Comparison of ENCODE assay signal across 22 mouse cellular contexts in genomic region chr10:31456806-31457205, GRCm38 (mm10). TPM values are rescaled to one million over a fixed set of nuclear protein-coding genes. Genes with fewer than 3 reads are reported as not detected.
DNase-seq lines count a peak whose midpoint lies in the region; ATAC-seq and TF ChIP-seq lines count a peak whose summit lies in the region.
"Had no signal": no experiment of that assay in that cellular context is flagged by ENCODE, and none has a peak within 500 bp of the region (broad histone marks: within the 10 kb centered on the region; RNA-seq: fewer than 3 reads in every experiment).

No protein-coding gene starts in this region.

- TF ChIP-seq EP300 in ES-Bruce4 (IDR thresholded peaks at IDR 0.05; ENCODE audit: insufficient read depth, low read depth, low read length) = peak; percentile 93

- no peak for TF ChIP-seq POLR2A in ES-Bruce4 (IDR thresholded peaks at IDR 0.05; ENCODE audit: insufficient read depth, low read length)

- WGBS in forebrain, embryonic 11.5 days = 31% methylated on average over 1 of the region's 1 CpGs

- H3K36me3 ChIP-seq in ES-Bruce4 (ENCODE audit: control insufficient read depth, insufficient read depth, low read length, poor library complexity, severe bottlenecking) (no peaks in the 10 kb centered on the region), ES-E14 (ENCODE audit: control insufficient read depth, insufficient read depth, low read length, poor library complexity, severe bottlenecking) (no peaks in the 10 kb centered on the region; the same call in 1 of the 2 replicates)
- H3K36me3 ChIP-seq in forebrain, embryonic 11.5 days (ENCODE audit: control insufficient read depth, insufficient read depth, low read length) = no peaks in the 10 kb centered on the region
- H3K36me3 ChIP-seq: embryonic facial prominence, embryonic 10.5 days; embryonic facial prominence, embryonic 12.5 days; forebrain, embryonic 12.5 days had no signal

- H3K27ac ChIP-seq in ES-Bruce4 (ENCODE audit: insufficient read depth, low read length) = peak overlapping the region; percentile 74; the same call in 1 of the 2 replicates
- H3K27ac ChIP-seq in ES-E14 (ENCODE audit: insufficient read depth, low read depth, low read length, poor library complexity, severe bottlenecking) = peak overlapping the region; percentile 80; the same call in 1 of the 2 replicates
- no peak overlapping the region for H3K27ac ChIP-seq in forebrain, embryonic 11.5 days (ENCODE audit: low read depth, low read length)
- H3K27ac ChIP-seq: embryonic facial prominence, embryonic 10.5 days; embryonic facial prominence, embryonic 12.5 days; forebrain, embryonic 12.5 days had no signal

- H3K9me3 ChIP-seq in ES-Bruce4 (replicated peaks; ENCODE audit: control insufficient read depth, insufficient read depth, low read length, poor library complexity, severe bottlenecking) = no peaks in the 10 kb centered on the region
- no peaks in the 10 kb centered on the region for H3K9me3 ChIP-seq in ES-E14 (ENCODE audit: control insufficient read depth, insufficient read depth, low read depth, low read length)
- no peaks in the 10 kb centered on the region for H3K9me3 ChIP-seq in forebrain, embryonic 11.5 days (ENCODE audit: control insufficient read depth, low read length)
- H3K9me3 ChIP-seq: embryonic facial prominence, embryonic 10.5 days; embryonic facial prominence, embryonic 12.5 days; forebrain, embryonic 12.5 days had no signal

- H3K4me3 ChIP-seq in ES-Bruce4 (ENCODE audit: low read depth, low read length) (no peak overlapping the region), ES-E14 (ENCODE audit: insufficient read depth in 1 of 2, low read depth in 1 of 2, low read length in 2 of 2, poor library complexity in 1 of 2, severe bottlenecking in 1 of 2) (no peak overlapping the region)
- H3K4me3 ChIP-seq in forebrain, embryonic 11.5 days (ENCODE audit: low read depth, low read length) = no peak overlapping the region
- H3K4me3 ChIP-seq: embryonic facial prominence, embryonic 10.5 days; embryonic facial prominence, embryonic 12.5 days; forebrain, embryonic 12.5 days had no signal

- DNase-seq in ES-E14 (ENCODE audit: low read depth, low spot score) (peak; percentile 59), ZHBTc4 (ENCODE audit: low read depth, low spot score) (peak; percentile 88)
- DNase-seq in forebrain, embryonic 11.5 days (ENCODE audit: low spot score) = no peak
- DNase-seq in frontal cortex, postnatal 10 days (ENCODE audit: low spot score in 2 of 2) = no peak
- DNase-seq: adrenal gland, adult 2 months; adrenal gland, postnatal 10 days; adrenal gland, postnatal 25 days; B cell, adult 2 months; cerebellum, adult 11-12 months; cerebellum, adult 2 months; cerebellum, adult 9-10 months; cerebellum, postnatal 10 days; cerebellum, postnatal 25 days had no signal

- no peak for ATAC-seq in forebrain, embryonic 11.5 days (replicated peaks; ENCODE audit: low FRiP score)
- ATAC-seq: CD4-positive, CD25-positive, alpha-beta regulatory T cell, adult 4 months; forebrain, embryonic 14.5 days; forebrain, embryonic 16.5 days had no signal

- no peak overlapping the region for H3K4me2 ChIP-seq in forebrain, embryonic 11.5 days (ENCODE audit: low read depth, low read length, severe bottlenecking)
- H3K4me2 ChIP-seq: embryonic facial prominence, embryonic 12.5 days; forebrain, embryonic 12.5 days had no signal

- no peak for TF ChIP-seq CTCF in ES-Bruce4 (IDR thresholded peaks at IDR 0.05; ENCODE audit: low read depth, low read length)

- peaks cover 4% of the 10 kb centered on the region for H3K4me1 ChIP-seq in ES-Bruce4 (ENCODE audit: control insufficient read depth, insufficient read depth, low read length)
- peaks cover 2 to 13% of the 10 kb centered on the region in 2 experiments; a peak in 3 of 4 replicates for H3K4me1 ChIP-seq in ES-E14 (ENCODE audit: control insufficient read depth in 2 of 2, insufficient read depth in 2 of 2, low read length in 2 of 2, poor library complexity in 1 of 2)
- H3K4me1 ChIP-seq in forebrain, embryonic 11.5 days (replicated peaks; ENCODE audit: control insufficient read depth, insufficient read depth, low read length) = no peaks in the 10 kb centered on the region
- H3K4me1 ChIP-seq: embryonic facial prominence, embryonic 10.5 days; embryonic facial prominence, embryonic 12.5 days; forebrain, embryonic 12.5 days had no signal

- in situ Hi-C loops in ES-E14 (cut with MboI; ENCODE audit: low sequenced_read_pairs in 2 of 2, unreplicated experiment in 2 of 2) = no loop called here

- H3K27me3 ChIP-seq in ES-Bruce4 (ENCODE audit: control insufficient read depth, insufficient read depth, low read length, poor library complexity, severe bottlenecking) = no peaks in the 10 kb centered on the region
- H3K27me3 ChIP-seq in forebrain, embryonic 11.5 days (ENCODE audit: control insufficient read depth, insufficient read depth, low read length) = no peaks in the 10 kb centered on the region
- H3K27me3 ChIP-seq: CH12.LX; embryonic facial prominence, embryonic 12.5 days; forebrain, embryonic 12.5 days had no signal

- H3K9ac ChIP-seq in ES-Bruce4 (ENCODE audit: low read depth, poor library complexity, severe bottlenecking) (no peak overlapping the region), ES-E14 (ENCODE audit: insufficient read depth, low read depth, low read length, poor library complexity, severe bottlenecking) (no peak overlapping the region)
- H3K9ac ChIP-seq in forebrain, embryonic 11.5 days (ENCODE audit: low read length) = no peak overlapping the region
- H3K9ac ChIP-seq: embryonic facial prominence, embryonic 12.5 days; forebrain, embryonic 12.5 days had no signal

TF ChIP-seq in ES-E14, 5 proteins besides CTCF, POLR2A, EP300 and RAD21:
- TF ChIP-seq ZC3H11A (IDR thresholded peaks at IDR 0.05; ENCODE audit: borderline replicate concordance, low read depth, low read length) (no peak), MAFK (IDR thresholded peaks at IDR 0.05; ENCODE audit: insufficient read depth, low read depth, low read length) (peak; percentile 80), HCFC1 (IDR thresholded peaks at IDR 0.05; ENCODE audit: borderline replicate concordance, insufficient read depth, low read length) (no peak), CHD2 (IDR thresholded peaks at IDR 0.05; ENCODE audit: low read depth, low read length) (0 out of 2 replicates have a peak, but pooled peaks have one; percentile 17), ZNF384 (IDR thresholded peaks at IDR 0.05; ENCODE audit: low read depth, low read length) (peak; percentile 90)
TF ChIP-seq in ES-E14: peak in this region for 3.

RNA-seq across cellular contexts. Expression of gene Tpd52l1, which starts 11.0 kb away (rescaled TPM):
- polyA plus RNA-seq in ES-Bruce4 (2011; ENCODE audit: insufficient read depth, insufficient read length, low read depth, missing spikeins) = 25.1 and 27.6 TPM in 2 replicates
- total RNA-seq in ES-E14 (2012; rRNA removed) = 10.8 and 18.0 TPM in 2 replicates
- 25.2 and 27.8 TPM in 2 replicates for polyA plus RNA-seq in forebrain, embryonic 11.5 days (2014; fragmentation: Nextera tagmentation; extraction: Ambion mirVana)
- total RNA-seq: CH12.LX, MEL had no signal
- polyA plus RNA-seq: CD4-positive, CD25-positive, alpha-beta regulatory T cell, adult 4 months had no signal

Comparison
In these comparisons a context has a peak if more than half of its experiments do, and no peak if none do; other contexts are left out.
1. DNase-seq: peak in ES-E14 (single experiment) and ZHBTc4 (single experiment); none in forebrain, embryonic 11.5 days (single experiment) and frontal cortex, postnatal 10 days (0 of 2).